Mouse (Mus musculus) T-helper 2 cell (primary cell): Measurements from ENCODE around the gene Sh2b1.

Source experiments
- in situ Hi-C: fragments of 300-600 bp; cut with MboI, MseI; formaldehyde crosslinking; loops from one replicate; pipeline ENCODE4 v1.15.1; 2025; ENCODE audit warnings: high pct_unique_total_duplicates

Sh2b1 gene

DNA sequence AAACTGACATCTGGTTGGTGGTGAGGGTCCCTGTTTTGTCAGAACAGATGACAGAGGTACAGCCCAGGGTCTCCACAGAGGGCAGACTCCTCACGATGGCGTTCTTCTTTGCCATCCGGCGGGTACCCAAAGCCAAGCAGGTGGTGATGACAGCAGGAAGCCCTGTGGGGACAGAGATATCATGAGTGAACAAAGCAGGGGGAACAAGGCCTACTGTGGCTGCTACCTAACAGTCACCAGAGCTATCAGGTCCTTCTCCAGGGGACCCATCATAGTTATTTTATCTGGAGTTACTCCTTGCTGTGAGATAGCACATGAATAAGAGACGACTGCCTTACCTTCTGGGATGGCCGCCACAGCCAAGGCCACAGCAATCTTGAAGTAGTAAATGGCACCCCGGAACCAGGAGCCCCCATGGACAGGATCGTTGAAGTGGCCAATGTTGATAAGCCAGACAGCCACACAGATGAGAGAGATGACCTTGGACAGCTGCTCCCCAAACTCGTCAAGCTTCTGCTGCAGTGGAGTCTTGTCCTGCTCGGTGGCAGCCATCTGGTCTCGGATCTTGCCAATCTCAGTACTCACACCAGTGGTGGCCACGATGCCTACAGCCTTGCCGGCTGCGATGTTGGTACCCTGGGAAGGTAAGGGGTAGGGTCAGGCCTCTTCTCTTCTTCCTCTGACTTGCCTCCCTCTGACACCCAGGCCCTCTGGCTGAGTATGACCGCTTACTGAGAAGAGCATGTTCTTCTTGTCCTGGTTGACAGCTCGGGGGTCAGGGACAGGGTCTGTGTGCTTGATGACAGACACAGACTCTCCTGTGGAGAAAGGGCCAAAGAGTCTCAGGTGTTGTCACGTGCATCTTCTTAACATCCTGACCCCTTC, 18.6 kb downstream of the Sh2b1 start:
- in situ Hi-C loops, result no loop called here

DNA sequence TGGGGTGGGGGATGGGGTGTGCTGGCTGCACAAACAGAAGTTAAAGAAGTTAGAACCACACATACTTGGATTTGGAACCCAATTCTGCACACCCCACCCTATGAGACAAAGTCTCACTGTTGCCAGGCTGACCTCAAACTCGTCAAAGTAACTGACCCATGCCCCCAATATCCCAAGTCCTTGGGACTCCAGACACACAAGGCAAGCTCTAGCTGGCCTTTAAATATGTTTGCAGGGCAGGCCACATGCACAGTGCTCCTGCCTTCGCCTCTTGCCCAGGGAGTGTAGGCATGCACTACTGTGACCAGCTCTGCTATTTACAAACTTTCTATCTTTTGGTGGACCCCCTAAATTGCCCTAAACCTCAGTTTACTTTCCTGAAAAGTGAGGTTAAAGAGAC, 20.0 kb downstream of the Sh2b1 start:
- in situ Hi-C loops, result no loop called here

GRCm38 (mm10) chr7:126453861-126454260, 21.4 kb downstream of the Sh2b1 start:
- in situ Hi-C loops, result no loop called here

DNA sequence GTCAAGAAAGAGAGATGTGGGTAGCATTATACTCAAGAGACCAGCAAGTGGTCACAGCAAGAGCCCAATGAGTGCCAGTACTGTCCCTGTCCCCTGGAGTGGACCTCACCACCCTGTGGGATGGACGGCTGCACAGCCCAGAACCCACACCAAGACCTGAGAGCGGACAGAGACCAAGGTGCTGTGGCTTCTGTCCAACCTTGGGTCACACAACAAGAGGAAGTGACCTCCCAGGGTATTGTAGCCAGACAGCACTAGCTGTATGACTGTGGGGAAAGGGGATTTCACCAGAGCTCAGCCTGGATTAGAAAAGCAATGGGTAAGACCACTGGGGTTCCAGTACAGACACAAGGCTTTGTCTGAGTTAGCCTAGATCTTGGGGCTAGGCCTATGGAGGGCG, 23.0 kb downstream of the Sh2b1 start:
- in situ Hi-C loops, result no loop called here

DNA sequence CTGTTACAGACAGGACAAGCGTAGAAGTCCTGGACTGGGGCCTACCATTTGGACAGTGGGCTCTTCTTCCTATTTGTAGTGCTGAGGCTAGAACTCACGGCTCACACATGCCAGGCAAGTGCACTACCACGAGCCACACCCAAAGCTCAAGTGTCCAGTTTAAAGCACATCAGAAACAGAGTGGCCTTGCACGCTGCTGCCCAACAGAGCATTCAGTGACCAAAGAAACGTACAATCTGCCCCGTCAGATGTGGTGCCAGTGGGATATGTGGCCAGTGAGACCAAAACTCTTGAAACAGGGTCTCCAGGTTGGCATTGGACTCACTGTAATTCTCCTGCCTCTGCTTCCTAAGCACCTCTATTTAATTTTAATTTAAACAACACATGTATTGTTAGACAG, 24.6 kb downstream of the Sh2b1 start:
- in situ Hi-C loops, result no loop called here

DNA sequence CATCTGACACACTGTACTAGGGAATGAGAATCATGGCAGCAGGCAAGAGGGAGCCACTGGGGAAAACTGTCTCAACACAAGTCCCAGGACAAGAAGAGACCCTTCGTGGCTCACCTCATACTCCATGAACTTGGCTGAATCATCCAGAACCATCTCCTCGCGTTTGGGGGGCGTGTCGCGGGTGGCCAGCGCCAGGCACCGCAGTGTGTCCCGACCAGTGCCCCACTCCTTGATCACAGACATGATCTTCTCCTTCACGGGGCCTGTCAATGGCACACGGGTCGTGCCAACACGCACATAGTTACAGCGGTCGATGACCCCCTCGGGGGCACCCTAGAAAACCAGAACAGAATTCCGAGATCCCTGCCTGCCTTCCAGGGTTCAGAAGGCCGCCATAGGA, 25.2 kb downstream of the Sh2b1 start:
- in situ Hi-C loops, result loop anchor here (5.0 kb wide), 1 partner anchor 227 kb away; the partner anchor contains the start of gene Sult1a1

DNA sequence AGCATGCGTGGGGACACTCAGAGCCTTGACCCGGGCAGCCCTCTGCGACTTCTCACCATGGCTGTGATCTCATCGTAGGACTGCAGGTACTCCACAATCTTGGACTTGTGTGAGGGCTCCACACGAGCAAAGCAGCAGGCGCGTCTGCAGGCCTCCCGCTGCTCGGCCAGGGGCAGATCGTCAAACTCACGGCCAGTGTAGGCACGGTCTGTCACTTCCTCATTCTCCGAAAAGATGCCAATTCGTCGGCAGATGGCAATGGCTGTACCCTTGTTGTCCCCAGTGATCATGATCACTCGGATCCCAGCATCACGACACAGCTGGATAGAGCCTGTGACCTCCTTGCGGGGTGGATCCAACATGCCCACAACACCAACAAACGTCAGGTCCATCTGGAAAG, 26.7 kb downstream of the Sh2b1 start:
- in situ Hi-C loops, result loop anchor here (5.0 kb wide), 1 partner anchor 229 kb away; the partner anchor contains the start of gene Sult1a1

DNA sequence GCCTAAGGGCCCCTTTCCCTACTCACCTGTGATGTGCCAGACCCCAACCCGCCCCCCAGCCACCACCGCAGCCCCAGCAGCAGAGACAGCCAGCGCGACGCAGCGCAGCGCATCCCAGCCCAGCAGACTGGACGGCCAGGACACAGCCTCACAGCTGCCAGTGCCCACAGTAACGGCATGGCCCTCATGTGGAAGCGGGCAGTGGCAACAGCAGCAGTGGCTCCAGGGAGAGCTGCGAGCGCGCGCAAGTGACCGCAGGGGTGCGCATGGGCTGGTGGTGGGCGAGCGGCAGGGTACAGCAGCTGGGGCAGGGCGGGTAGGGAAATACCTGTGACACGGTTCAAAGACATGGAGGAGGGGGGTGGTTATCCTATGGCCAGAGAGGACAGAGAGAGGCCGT, 29.0 kb downstream of the Sh2b1 start:
- in situ Hi-C loops, result loop anchor here (5.0 kb wide), 1 partner anchor 231 kb away; the partner anchor contains the start of gene Sult1a1

- in situ Hi-C loops, result loop anchor here (5.0 kb wide), 1 partner anchor 232 kb away; the partner anchor contains the start of gene Sult1a1
Observed at GRCm38 (mm10) chr7:126445104-126445815, 30.0 kb downstream of the Sh2b1 start.

- in situ Hi-C loops, result no loop called here
Observed at GRCm38 (mm10) chr7:126444536-126444935, 30.7 kb downstream of the Sh2b1 start.

DNA sequence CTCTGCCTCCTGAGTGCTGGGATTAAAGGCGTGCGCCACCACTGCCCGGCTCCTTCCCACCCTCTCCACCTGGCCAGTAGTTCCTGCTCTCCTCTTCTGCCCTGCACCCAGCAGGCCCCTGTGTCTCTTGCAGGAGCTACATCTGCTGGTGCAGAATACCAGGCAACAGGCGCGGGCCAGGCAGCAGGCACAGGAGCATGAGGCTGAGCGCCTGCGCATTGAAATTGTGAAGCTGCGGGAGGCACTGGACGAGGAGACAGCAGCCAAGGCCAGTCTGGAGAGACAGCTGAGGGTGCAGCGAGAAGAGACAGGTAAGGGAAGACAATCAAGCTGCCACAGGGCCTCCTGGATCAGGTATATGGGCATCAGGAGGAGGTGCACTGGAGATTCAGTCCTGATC, 31.2 kb downstream of the Sh2b1 start:
- in situ Hi-C loops, result no loop called here

GRCm38 (mm10) chr7:126440134-126440533, 35.1 kb downstream of the Sh2b1 start:
- in situ Hi-C loops, result no loop called here

- in situ Hi-C loops, result no loop called here
Observed at GRCm38 (mm10) chr7:126436851-126437250, 38.4 kb downstream of the Sh2b1 start.

DNA sequence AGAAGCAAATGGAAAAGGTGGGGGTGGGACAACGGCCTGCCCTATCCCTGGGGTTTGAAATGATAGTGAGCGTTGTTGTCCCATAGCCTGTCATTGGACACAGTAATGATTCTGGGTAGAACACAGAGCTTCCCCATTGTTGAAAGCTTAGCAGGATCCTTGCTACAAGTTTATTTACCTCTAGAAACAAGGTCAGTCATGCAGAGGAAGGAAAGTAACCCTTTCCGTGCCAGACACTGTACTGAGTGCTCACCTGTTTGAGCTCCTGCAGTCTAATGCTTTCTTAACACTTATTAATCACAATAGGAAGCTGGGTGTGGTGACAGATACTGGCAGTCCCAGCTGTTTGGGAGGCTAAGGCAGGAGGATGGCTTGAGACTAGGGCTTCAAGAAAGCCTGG, 39.4 kb downstream of the Sh2b1 start:
- in situ Hi-C loops, result no loop called here

GRCm38 (mm10) chr7:126434726-126435125, 40.5 kb downstream of the Sh2b1 start:
- in situ Hi-C loops, result no loop called here

DNA sequence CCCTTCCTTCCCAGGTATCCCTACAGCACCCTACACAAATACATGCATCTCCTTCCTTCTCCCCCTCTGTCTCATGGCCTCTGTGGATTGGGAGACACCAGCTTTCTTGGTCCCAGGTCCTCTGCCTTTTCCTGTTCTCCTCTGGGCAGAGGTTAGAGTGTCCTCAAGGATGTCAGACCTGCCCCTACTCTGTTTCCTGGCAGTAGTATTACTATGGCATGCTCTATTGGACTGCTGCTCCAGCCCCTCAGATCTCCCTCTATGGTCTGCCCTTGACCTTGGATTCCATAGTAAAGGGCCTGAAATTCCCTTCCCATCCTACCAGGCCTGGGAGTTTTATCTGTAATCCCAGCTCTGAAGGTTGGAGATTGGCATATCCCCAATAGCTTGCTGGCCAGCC, 45.1 kb downstream of the Sh2b1 start:
- in situ Hi-C loops, result no loop called here

GRCm38 (mm10) chr7:126429503-126429898, 45.7 kb downstream of the Sh2b1 start:
- in situ Hi-C loops, result no loop called here

DNA sequence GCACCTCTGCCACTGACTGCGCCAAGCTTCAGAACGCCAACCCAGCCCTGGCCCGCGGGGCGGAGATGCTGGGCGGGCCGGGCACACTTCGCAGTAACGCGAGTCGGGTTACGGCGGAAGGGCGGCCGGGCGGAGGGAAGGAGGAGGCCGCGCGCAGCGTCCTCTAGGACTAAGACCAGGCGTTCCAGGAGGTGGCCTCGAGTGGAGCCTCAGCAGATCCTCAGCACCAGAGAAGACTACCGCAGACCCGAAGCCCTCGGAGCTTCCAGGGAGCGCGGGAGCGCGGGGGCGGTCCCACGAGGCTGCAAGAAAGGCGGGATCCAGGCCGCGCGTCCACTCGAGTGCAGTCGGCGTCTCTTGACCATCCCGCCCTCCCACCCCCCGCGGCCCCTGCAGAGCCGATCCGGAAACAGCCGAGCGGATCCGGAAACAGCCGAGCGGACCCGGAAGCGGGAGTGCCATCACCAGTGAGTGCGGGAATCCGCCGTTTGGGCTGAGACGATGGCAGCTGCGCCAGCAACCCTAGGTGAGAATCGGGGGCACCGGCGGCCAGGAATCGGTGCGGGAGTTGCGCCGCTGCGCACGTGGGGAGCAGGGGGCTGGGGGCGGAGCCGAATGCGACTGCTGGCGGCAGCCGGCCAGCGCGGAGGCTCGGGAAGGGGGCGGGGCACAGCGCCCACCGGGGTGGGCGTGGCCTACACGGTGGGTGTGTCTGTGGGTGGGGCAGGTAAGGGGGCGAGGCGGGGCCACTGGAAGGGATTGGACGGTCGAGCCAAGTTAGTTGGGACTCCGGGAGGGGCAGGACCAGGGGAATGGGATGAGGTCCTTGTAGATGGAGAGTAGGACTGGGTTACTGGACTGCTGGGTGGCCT, 46.4 kb downstream of the Sh2b1 start, which contains the start of gene Rabep2:
Rabep2 (plus strand) TSS at position 129 of the 872 bp plus-strand sequence.
- in situ Hi-C loops, result no loop called here

DNA sequence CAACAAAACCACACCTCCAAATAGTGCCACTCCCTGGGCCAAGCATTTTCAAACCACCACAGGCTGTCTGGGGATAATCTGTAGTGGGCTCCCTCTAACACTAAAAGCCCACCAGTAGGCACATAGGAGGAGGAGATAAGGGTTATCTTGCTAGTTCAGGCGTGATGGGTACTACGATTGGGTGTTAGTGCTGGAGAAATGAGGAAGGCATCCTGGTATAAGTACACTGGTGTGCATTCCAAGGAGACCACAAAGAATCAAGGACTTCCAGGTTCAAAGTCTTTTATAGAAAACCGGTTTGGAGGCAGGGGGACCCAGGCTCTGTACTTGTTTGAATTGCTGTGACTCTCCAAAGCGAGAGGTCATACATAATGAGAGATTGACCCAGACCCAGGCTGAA, 47.1 kb downstream of the Sh2b1 start:
- in situ Hi-C loops, result no loop called here

GRCm38 (mm10) chr7:126427323-126427860, 47.8 kb downstream of the Sh2b1 start:
- in situ Hi-C loops, result no loop called here

DNA sequence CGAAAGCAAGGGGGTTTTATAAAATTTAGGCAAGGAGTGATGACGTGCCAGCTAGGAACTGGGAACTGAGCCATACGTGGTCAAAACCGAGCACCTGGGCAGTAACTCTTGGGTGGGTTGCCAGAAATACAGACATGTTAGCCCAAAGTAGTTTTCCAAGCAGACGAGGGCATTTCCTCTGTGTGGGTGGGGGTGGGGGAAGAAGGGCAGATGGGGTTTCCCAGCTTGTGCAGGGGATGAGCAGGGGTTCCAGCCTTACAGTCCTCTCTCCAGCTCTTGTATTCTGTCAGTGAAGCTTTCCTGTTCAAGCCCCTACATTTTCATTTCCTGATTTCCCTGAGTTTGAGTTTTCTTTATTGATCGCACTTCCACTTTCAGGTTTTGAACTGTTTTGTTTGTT, 51.1 kb downstream of the Sh2b1 start:
- in situ Hi-C loops, result no loop called here
